Mouse (Mus musculus) embryonic facial prominence, embryonic 15.5 days (tissue): ENCODE measurements around the gene Elf2. TPM values are rescaled to one million over a fixed set of nuclear protein-coding genes. Genes with fewer than 3 reads are reported as not detected.
"Not testable (repeated sequence)": the region's sequence is repeated elsewhere in the genome, so short reads cannot be mapped to it uniquely, and the experiment has no call there.

ENCODE experiments used
- ATAC-seq: fragments of 200-750 bp; cut with Nextera tagmentation; 2 replicates; pipeline ENCODE4 v1.8.0; 2017; ENCODE audit warnings: low read depth, moderate TSS enrichment; ENCODE audit not compliant: insufficient number of reproducible peaks, low FRiP score, low TSS enrichment
- H3K27ac ChIP-seq: fragments of 300-500 bp; sonication (generic); replicated peaks from 2 replicates; pipeline ENCODE4 v1.5.1; 2015; ENCODE audit warnings: mild to moderate bottlenecking, inconsistent platforms
- H3K27me3 ChIP-seq: fragments of 300-500 bp; sonication (generic); 2 replicates; pipeline ENCODE4 v1.6.1; 2015; ENCODE audit warnings: inconsistent platforms
- H3K36me3 ChIP-seq: fragments of 300-500 bp; sonication (generic); 2 replicates; pipeline ENCODE4 v1.6.1; 2015; ENCODE audit warnings: mild to moderate bottlenecking, inconsistent platforms
- H3K4me1 ChIP-seq: fragments of 300-500 bp; sonication (generic); 2 replicates; pipeline ENCODE4 v1.6.1; 2015; ENCODE audit warnings: inconsistent platforms
- H3K4me2 ChIP-seq: fragments of 300-500 bp; sonication (generic); replicated peaks from 2 replicates; pipeline ENCODE4 v1.6.1; 2015; ENCODE audit warnings: mild to moderate bottlenecking, inconsistent platforms
- H3K4me3 ChIP-seq: fragments of 300-500 bp; sonication (generic); replicated peaks from 2 replicates; pipeline ENCODE4 v1.5.1; 2015; ENCODE audit warnings: mild to moderate bottlenecking, inconsistent platforms
- H3K9ac ChIP-seq: fragments of 300-500 bp; sonication (generic); 2 replicates; pipeline ENCODE4 v1.6.1; 2015; ENCODE audit warnings: inconsistent platforms
- H3K9me3 ChIP-seq: fragments of 300-500 bp; sonication (generic); replicated peaks from 2 replicates; pipeline ENCODE4 v1.6.1; 2016; ENCODE audit warnings: inconsistent platforms
- WGBS: fragments of 180-500 bp; shearing (Covaris S2); methylation state at CpG from one replicate; pipeline ENCODE4 v1.1.7; 2015; 5-methylcytosine and 5-hydroxymethylcytosine counted together
- polyA plus RNA-seq: library from polyadenylated mRNA; unstranded; fragments of >200 nt; fragmentation: Nextera tagmentation; extraction: Ambion mirVana; gene quantifications from 2 replicates; pipeline ENCODE4 v1.2.1, GENCODE M21; 2015

Gene Elf2
- polyA plus RNA-seq, 1 experiment from 2014 or later = 60.8 TPM

DNA sequence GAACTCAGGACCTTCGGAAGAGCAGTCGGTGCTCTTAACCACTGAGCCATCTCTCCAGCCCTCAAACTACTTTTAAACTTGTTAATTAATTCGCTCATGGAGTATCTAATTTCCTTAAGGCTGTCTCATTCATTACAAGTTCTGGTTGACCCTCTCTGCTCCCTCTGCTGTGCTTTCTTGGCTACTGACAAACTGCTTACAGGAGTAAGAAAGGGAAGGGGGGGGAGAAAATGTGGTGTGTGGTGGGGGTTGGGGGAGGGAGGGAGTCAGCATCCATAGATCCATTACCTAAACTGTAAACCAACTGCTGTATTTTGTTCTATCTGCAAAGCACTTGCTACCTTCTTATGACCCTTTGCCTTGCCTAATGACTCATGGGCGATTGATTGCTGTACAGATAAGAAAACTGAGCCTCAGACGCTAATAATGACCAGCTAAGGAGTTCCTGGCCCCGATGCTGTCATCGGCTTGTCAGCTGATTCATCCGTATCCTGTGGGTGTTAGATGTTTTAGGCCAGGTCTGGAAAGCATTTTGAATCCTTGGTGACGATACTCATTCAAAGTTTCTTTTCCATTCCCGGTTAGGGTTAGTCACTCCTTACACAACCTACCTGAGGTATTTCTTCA, 117.5 kb downstream of the Elf2 start:
- no peak overlapping the region for H3K27ac ChIP-seq
- no peaks in the 10 kb centered on the region for H3K36me3 ChIP-seq
- WGBS = 46% methylated on average over 10 of the region's 10 CpGs
- H3K4me2 ChIP-seq = no peak overlapping the region
- no peaks in the 10 kb centered on the region for H3K27me3 ChIP-seq
- no peak overlapping the region for H3K9ac ChIP-seq
- no peak for ATAC-seq
- H3K4me3 ChIP-seq = no peak overlapping the region
- no peaks in the 10 kb centered on the region for H3K9me3 ChIP-seq
- peaks cover 21% of the 10 kb centered on the region for H3K4me1 ChIP-seq

DNA sequence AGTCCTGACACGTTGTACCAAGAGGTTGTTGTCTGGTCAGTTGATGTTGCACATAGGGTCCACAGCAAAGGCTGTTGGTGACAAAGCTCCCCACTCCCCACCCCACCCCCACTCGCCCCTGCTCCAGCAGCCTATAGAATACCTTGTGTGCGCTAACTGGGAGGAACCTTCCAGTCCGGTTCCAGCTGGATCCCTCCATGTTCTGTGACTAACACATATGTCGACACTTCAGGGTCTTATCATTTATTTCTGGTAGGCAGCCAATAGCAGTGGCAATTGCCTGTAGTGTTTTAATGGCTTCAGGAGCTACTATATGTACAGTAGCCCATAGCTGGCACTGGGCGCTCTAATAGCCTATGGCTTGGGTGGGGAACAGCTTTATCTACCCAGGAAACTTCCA, 118.2 kb downstream of the Elf2 start:
- Histone ChIP-seq H3K4me2 (no peak overlapping the region), H3K9ac (no peak overlapping the region), H3K36me3 (no peaks in the 10 kb centered on the region), H3K27me3 (no peaks in the 10 kb centered on the region), H3K4me3 (no peak overlapping the region), H3K4me1 (peaks cover 21% of the 10 kb centered on the region), H3K9me3 (no peaks in the 10 kb centered on the region), H3K27ac (no peak overlapping the region)
- no peak for ATAC-seq
- 89% methylated on average over 6 of the region's 6 CpGs for WGBS

DNA sequence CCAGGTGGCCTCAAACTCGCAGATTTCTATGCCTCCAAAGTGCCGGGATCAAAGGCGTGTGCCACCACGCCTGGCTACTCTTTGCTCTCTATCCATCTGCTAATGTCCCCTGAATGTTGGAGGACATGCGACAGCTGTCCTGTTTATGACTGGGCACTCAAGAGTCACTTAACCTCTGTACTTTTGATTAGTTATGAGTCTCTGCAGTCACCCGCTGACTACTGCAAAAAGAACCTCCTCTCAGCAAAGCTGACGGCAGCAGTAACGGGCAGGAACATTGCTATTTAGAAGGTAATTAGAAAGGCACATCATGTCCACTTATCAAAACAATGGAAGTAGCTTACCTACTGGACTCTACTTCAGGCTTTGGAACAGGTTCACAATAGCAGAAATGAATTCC, 118.6 kb downstream of the Elf2 start:
- WGBS = 72% methylated on average over 8 of the region's 8 CpGs
- H3K27ac ChIP-seq = no peak overlapping the region
- no peak overlapping the region for H3K4me2 ChIP-seq
- ATAC-seq = no peak
- no peaks in the 10 kb centered on the region for H3K36me3 ChIP-seq
- H3K4me3 ChIP-seq = no peak overlapping the region
- peaks cover 21% of the 10 kb centered on the region for H3K4me1 ChIP-seq
- no peak overlapping the region for H3K9ac ChIP-seq
- no peaks in the 10 kb centered on the region for H3K9me3 ChIP-seq
- no peaks in the 10 kb centered on the region for H3K27me3 ChIP-seq

DNA sequence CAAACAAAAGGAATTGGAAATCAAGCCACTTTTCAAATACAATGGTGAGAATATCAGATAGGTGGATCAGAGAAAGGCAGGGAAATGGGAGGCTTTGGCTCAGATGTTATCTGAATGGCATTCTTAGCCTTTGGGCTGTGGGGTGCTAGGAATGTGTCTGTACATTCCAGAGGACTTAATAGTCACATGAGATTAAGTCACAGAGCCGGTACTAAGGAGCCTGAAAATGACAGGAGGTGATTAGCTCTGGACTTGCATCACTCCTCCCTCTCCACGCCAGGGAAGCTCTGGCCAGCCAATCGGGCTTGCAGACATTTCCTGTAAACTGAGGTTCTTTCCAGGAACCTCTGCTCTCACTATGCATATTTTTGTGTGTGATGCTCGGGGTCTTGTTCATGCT, 119.6 kb downstream of the Elf2 start:
- WGBS = 43% methylated on average over 4 of the region's 4 CpGs
- Histone ChIP-seq H3K9me3 (no peaks in the 10 kb centered on the region), H3K9ac (no peak overlapping the region), H3K27me3 (no peaks in the 10 kb centered on the region), H3K4me1 (peaks cover 13% of the 10 kb centered on the region), H3K27ac (no peak overlapping the region), H3K36me3 (no peaks in the 10 kb centered on the region), H3K4me3 (no peak overlapping the region), H3K4me2 (no peak overlapping the region)
- ATAC-seq = no peak

DNA sequence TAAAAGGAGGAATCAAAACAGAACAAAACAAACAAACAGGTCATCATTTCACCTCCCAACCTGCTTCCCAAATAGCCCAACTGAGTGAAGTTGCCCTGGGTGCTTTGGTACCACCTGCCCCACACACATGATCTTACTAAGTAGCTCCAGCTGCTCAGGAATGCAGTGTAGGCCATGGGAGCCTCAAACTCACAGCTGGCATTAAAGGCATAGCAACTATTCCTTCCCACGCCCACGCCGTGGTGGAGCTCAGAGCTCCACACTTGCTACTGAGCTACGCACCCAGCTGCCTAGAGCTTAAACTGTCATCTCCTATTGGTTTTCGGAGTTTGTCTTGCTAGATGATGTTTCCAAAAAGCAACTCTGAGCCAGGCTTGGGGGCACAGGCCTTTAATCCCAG, 121.2 kb downstream of the Elf2 start:
- 77% methylated on average over 5 of the region's 5 CpGs for WGBS
- Histone ChIP-seq H3K4me1 (peaks cover 12% of the 10 kb centered on the region), H3K9ac (no peak overlapping the region), H3K9me3 (no peaks in the 10 kb centered on the region), H3K4me2 (no peak overlapping the region), H3K36me3 (no peaks in the 10 kb centered on the region), H3K27me3 (no peaks in the 10 kb centered on the region), H3K27ac (no peak overlapping the region), H3K4me3 (no peak overlapping the region)
- no peak for ATAC-seq

DNA sequence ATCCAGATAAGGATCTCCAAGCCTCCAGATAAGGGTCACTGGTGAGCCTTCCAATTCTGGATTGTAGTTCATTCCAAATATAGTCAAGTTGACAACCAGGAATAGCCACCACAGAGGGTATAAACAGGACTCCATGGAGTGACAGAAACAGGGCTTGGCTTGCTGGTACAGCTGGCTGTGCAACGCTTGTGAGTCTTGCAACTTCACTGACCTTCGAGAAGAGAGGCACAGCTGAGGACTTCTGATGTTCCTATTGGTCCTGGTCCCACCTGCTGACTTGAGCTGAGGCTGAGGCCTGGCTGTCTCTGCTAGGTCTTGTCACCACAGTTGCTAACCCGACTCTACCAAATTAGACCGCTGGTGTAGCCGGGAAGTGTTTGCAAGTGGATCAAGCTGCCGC, 122.1 kb downstream of the Elf2 start:
- not testable (repeated sequence) for H3K27ac ChIP-seq, H3K4me1 ChIP-seq, H3K4me2 ChIP-seq, H3K27me3 ChIP-seq, H3K4me3 ChIP-seq, ATAC-seq, H3K36me3 ChIP-seq, H3K9ac ChIP-seq, H3K9me3 ChIP-seq
- 89% methylated on average over 6 of the region's 6 CpGs for WGBS

DNA sequence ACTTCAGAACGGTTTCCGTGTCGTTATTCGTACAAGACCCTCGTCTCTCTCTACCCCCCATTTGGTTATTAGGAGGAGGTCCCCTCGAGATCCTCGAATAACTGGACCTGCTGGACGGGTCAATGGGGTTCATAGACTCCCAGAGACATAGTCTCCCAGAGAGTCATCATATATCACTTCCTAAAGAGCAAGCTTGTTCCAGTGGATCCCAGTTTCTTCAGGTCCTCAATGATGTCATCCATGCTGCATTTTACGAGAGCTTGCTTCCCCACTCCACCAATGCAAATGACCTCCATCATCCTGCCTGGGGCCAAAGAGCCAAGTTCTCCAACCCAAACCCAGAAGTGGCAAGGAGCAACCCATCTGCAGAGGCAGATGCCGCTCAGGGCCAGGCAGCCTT, 124.1 kb downstream of the Elf2 start:
- WGBS = 84% methylated on average over 6 of the region's 10 CpGs

DNA sequence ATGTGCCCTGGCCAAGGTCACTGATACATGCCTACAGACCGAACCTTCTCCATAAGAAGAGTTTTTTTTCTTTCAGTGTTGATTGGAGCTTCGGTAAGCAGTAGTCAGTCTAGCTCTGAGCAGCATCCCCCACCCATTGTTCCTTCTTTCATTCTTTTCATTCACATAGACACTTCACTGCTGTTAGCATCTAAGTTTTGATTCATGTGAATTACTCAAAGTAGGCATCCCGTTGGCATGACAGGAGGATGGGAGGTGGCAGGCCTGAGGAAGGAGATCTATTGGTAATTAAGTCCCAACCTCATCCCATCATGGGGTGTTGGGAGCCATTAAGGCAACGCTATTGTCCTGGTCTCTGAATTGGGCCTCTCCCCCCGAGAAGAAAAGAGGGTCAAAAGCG, 124.8 kb downstream of the Elf2 start:
- no peak overlapping the region for H3K4me3 ChIP-seq
- no peaks in the 10 kb centered on the region for H3K4me1 ChIP-seq
- no peaks in the 10 kb centered on the region for H3K36me3 ChIP-seq
- H3K9ac ChIP-seq = no peak overlapping the region
- 86% methylated on average over 6 of the region's 6 CpGs for WGBS
- no peak for ATAC-seq
- H3K4me2 ChIP-seq = no peak overlapping the region
- no peaks in the 10 kb centered on the region for H3K9me3 ChIP-seq
- H3K27ac ChIP-seq = no peak overlapping the region
- no peaks in the 10 kb centered on the region for H3K27me3 ChIP-seq

More for the DNA sequence above, 124.1 kb downstream of the Elf2 start:
- not testable (repeated sequence) for H3K9me3 ChIP-seq, H3K4me3 ChIP-seq, ATAC-seq, H3K4me1 ChIP-seq, H3K4me2 ChIP-seq, H3K27me3 ChIP-seq, H3K36me3 ChIP-seq, H3K9ac ChIP-seq, H3K27ac ChIP-seq

DNA sequence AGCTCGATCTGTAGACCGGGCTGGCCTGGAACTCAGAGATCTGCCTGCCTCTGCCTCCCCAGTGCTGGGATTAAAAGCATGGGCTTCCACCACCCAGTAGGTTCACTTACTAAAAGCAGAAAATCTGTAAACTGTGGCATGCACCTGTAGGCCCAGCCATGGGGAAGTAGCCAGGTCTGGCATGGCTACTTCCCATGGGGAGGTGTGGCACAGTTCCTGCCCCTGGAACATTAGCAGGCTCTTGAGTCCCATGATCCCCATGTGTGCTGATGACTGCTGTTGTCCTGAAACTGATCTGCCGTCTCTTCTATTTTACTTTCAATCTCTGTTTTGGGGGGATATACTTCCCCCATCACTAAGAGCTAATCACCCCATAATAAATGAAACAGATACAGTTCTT, 127.4 kb downstream of the Elf2 start:
- no peak overlapping the region for H3K4me2 ChIP-seq
- no peak overlapping the region for H3K4me3 ChIP-seq
- WGBS = 99% methylated on average over 3 of the region's 3 CpGs
- H3K4me1 ChIP-seq = no peaks in the 10 kb centered on the region
- no peak overlapping the region for H3K9ac ChIP-seq
- H3K27ac ChIP-seq = no peak overlapping the region
- H3K9me3 ChIP-seq = no peaks in the 10 kb centered on the region
- no peaks in the 10 kb centered on the region for H3K27me3 ChIP-seq
- no peaks in the 10 kb centered on the region for H3K36me3 ChIP-seq
- no peak for ATAC-seq

DNA sequence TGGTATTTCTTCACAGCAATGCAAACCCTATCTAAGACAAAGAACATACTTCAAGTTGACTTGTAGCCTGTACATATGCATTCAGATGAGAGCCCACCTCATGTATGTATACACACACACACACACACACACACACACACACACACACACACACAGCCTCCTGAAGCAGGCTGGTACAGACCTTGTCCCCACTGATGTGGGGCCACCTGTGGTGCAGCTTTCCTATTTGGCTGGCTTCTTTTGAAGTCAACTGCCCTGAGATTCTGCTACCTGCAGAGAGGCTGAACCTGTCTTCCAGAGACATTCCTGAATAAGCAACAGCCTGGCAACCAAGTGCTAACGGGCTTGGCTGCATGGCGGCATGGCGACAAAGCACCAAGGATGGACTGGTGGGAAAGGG, 130.0 kb downstream of the Elf2 start:
- 93% methylated on average over 3 of the region's 3 CpGs for WGBS
- no peaks in the 10 kb centered on the region for H3K4me1 ChIP-seq

DNA sequence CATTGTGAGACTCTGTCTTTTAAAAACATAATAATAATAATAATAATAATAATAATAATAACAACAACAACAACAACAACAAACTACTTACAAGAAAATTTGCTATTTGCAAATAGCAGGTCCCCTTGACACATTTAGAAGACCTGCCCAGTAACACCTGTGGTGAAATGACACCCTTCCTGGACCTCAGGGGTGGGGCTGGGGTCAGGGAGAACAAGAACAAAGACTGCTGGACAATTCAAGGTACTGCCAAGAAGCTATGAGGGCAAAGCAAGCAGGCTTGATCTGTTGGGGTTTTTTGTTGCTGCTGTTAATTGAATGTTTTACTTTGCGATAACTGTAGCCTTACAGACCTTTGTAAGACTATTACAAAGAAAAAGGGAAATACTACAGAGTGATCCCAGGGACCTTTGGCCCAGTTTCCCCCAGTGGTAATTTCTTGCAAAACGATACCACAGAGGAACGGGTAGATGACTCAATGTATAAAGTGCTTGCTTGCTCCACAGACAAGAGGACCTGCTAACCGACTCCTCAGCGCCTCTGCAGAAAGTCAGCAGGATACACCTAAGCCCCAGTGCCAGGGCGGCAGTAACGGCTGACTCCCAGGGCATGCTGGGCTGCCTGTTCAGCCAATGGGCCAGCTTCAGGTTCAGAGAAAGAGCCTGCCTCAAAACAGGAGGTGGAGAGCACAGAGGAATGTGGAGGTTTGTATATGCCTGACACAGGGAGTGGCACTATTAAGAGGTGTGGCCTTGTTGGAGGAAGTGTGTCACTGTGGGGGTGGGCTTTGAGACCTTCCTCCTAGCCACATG, 130.8 kb downstream of the Elf2 start:
- WGBS = 77% methylated on average over 7 of the region's 7 CpGs
- no peaks in the 10 kb centered on the region for H3K4me1 ChIP-seq
- ATAC-seq = no peak
- no peaks in the 10 kb centered on the region for H3K27me3 ChIP-seq
- H3K36me3 ChIP-seq = no peaks in the 10 kb centered on the region
- no peaks in the 10 kb centered on the region for H3K9me3 ChIP-seq
- no peak overlapping the region for H3K9ac ChIP-seq
- no peak overlapping the region for H3K4me2 ChIP-seq
- H3K27ac ChIP-seq = no peak overlapping the region
- H3K4me3 ChIP-seq = no peak overlapping the region

More for the DNA sequence above, 130.0 kb downstream of the Elf2 start:
- Histone ChIP-seq H3K4me2 (no peak overlapping the region), H3K27ac (no peak overlapping the region), H3K9ac (no peak overlapping the region), H3K9me3 (no peaks in the 10 kb centered on the region), H3K4me3 (no peak overlapping the region), H3K36me3 (no peaks in the 10 kb centered on the region), H3K27me3 (no peaks in the 10 kb centered on the region)
- no peak for ATAC-seq

DNA sequence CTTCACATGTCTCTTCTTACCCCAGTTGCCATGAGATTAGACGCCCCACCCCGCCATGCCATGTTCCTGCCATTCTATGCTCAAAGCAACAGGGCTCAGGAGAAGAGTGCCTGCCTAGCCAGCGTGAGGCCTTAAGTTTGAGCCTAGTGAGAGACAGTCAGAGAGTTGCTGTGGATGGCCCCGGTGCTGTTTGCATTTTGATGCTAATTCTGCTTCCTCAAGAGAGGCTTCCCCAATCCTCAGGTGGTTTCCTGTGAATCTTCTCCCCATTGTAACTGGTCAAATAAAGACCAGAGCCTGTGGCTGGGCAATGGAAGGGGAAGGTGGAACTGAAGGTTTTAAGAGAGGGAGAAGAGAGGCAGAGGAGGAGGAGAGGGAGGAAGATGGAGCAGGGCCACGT, 131.8 kb downstream of the Elf2 start:
- 45% methylated on average over 5 of the region's 5 CpGs for WGBS
- Histone ChIP-seq H3K4me2 (no peak overlapping the region), H3K27ac (no peak overlapping the region), H3K9ac (no peak overlapping the region), H3K27me3 (no peaks in the 10 kb centered on the region), H3K4me3 (no peak overlapping the region), H3K9me3 (no peaks in the 10 kb centered on the region), H3K36me3 (no peaks in the 10 kb centered on the region), H3K4me1 (no peaks in the 10 kb centered on the region)
- ATAC-seq = no peak
